Mouse (Mus musculus): ENCODE measurements at regions not wholly inside any gene's neighbourhood (a gene's known extent, or its start where the extent isn't known, plus 50 kb on each side); places are given as distances from the start of the nearest gene placed in this dataset.

DNA sequence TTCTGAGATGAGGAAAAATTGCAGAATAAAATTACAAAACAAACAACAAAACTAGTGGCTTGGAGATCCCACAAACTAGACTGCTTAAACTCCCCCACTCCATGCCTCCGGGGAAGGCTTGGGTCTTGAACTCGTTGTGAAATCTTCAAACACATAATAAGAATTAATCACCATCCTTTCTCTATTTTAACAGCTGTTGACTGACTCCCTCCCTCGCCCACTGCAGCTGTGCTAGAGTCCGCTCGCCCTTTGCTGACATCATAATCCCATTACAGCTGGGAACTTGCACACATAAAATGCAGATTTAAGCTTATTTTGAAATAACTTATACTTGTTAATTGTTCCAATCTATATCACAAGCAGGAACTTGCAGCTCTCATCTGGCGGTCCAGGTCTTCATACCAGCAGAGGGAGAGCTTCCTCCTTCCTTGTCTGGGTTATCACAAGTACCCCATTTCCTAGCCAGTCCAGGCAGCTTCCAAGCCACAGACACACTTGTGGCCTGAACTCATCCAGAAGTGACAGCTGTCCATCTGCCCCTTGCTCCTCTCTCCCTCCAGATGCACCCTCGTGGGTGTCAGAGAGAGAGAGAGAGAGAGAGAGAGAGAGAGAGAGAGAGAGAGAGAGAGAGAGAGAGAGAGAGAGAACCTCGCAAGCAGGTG, 332.9 kb upstream of the Mki67 start:
- TF ChIP-seq POLR2A (IDR thresholded peaks at IDR 0.05; ENCODE audit: borderline replicate concordance, extremely low read depth, low read depth, low read length) = no peak
- no peak for TF ChIP-seq CTCF (IDR thresholded peaks at IDR 0.05; ENCODE audit: insufficient read depth, low read length)

All from lung, adult 2 months (tissue).